Mouse (Mus musculus) heart, adult 2 months (tissue): Measurements from ENCODE around the gene E2f1. TPM values are rescaled to one million over a fixed set of nuclear protein-coding genes. Genes with fewer than 3 reads are reported as not detected.

Source experiments
- DNase-seq, 2 experiments: peaks; one replicate each; pipeline ENCODE4 v3.0.0; 2021
- H3K27ac ChIP-seq: fragments of 200-600 bp; 2 replicates; pipeline ENCODE4 v1.8.1; 2022
- H3K27me3 ChIP-seq: fragments of 200-500 bp; 2 replicates; pipeline ENCODE4 v1.6.1; 2012; ENCODE audit warnings: mild to moderate bottlenecking, low read length, inconsistent platforms, mixed read lengths; ENCODE audit not compliant: control insufficient read depth, insufficient read depth
- H3K36me3 ChIP-seq: fragments of 200-500 bp; 2 replicates; pipeline ENCODE4 v1.6.1; 2012; ENCODE audit warnings: low read length, inconsistent platforms; ENCODE audit not compliant: control insufficient read depth, insufficient read depth
- H3K4me1 ChIP-seq: fragments of 200-500 bp; 2 replicates; pipeline ENCODE4 v1.6.1; 2011; ENCODE audit warnings: low read length; ENCODE audit not compliant: control insufficient read depth, insufficient read depth
- H3K4me3 ChIP-seq: fragments of 200-600 bp; 2 replicates; pipeline ENCODE4 v1.8.1; 2022
- H3K79me2 ChIP-seq: fragments of 200-500 bp; replicated peaks from 2 replicates; pipeline ENCODE4 v1.6.1; 2012; ENCODE audit warnings: mild to moderate bottlenecking, inconsistent platforms, low read length, moderate library complexity, mixed read lengths; ENCODE audit not compliant: control insufficient read depth, insufficient read depth
- H3K9ac ChIP-seq: fragments of 200-500 bp; 2 replicates; pipeline ENCODE4 v1.6.1; 2012; ENCODE audit warnings: low read depth, mild to moderate bottlenecking, control low read depth, inconsistent platforms, low read length, mixed read lengths
- CTCF ChIP-seq: fragments of 200-600 bp; IDR thresholded peaks from 2 replicates; pipeline ENCODE4 v1.8.1; 2022; ENCODE audit warnings: antibody characterized with exemption, mild to moderate bottlenecking, moderate library complexity
- EP300 ChIP-seq: fragments of 200-500 bp; IDR thresholded peaks from 2 replicates; pipeline ENCODE4 v1.6.1; 2011; ENCODE audit warnings: low read depth, low read length, control low read depth; ENCODE audit not compliant: insufficient read depth
- POLR2A ChIP-seq: fragments of 200-500 bp; IDR thresholded peaks from 2 replicates; pipeline ENCODE4 v1.6.1; 2011; ENCODE audit warnings: mild to moderate bottlenecking, low read depth, low read length, control low read depth; ENCODE audit not compliant: insufficient read depth
- WGBS: fragments of 180-500 bp; shearing (Covaris S2); methylation state at CpG from one replicate; pipeline ENCODE4 v1.1.7; 2018; 5-methylcytosine and 5-hydroxymethylcytosine counted together
- intact Hi-C: fragments of 180-260 bp; cut with DNase I; formaldehyde crosslinking; loops from one replicate; pipeline ENCODE4 v1.15.1; 2025
- polyA plus RNA-seq: library from polyadenylated mRNA; depleted of rRNA; stranded (reverse); fragments of >200 nt; gene quantifications from 2 replicates; pipeline ENCODE4 v1.2.3, GENCODE M21; 2012; rRNA removed
- total RNA-seq, 2 experiments: library from RNA; stranded (reverse); gene quantifications; 2 replicates each; pipeline ENCODE4 v1.2.3; 2021

Gene E2f1
- total and polyA plus RNA-seq, 3 experiments, result 0.39 to 1.1 (median 0.70) TPM

DNA sequence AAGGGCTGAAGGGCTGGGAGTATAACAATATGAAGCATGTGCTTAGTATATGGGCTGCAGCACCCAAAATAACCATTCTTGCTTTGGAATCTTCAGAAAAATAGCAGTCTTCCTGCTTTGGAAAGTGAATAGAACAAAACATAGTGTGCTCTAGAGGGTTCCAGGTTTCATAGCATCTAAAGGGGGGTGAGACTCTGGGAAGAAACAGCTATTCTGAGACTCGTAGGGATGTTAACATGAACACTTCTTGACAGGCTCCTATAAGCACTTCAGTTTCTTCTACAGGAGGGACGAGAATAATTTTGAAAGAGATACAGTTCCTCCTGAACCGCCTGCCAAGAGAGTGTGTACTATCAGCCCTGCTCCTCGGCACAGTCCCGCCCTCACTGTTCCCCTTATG, 52.3 kb downstream of the E2f1 start:
- intact Hi-C loops, result loop anchor here (5.0 kb wide), 1 partner anchor 100 kb away; no protein-coding TSS in a partner anchor
- Histone ChIP-seq H3K27ac (no peak overlapping the region), H3K79me2 (no peaks in the 10 kb centered on the region), H3K4me3 (no peak overlapping the region), H3K36me3 (peaks cover 3% of the 10 kb centered on the region), H3K9ac (no peak overlapping the region), H3K4me1 (no peaks in the 10 kb centered on the region), H3K27me3 (no peaks in the 10 kb centered on the region)
- DNase-seq, result no peak
- 73% methylated on average over 5 of the region's 5 CpGs for WGBS
- no peak for TF ChIP-seq POLR2A
- no peak for TF ChIP-seq CTCF
- no peak for TF ChIP-seq EP300

DNA sequence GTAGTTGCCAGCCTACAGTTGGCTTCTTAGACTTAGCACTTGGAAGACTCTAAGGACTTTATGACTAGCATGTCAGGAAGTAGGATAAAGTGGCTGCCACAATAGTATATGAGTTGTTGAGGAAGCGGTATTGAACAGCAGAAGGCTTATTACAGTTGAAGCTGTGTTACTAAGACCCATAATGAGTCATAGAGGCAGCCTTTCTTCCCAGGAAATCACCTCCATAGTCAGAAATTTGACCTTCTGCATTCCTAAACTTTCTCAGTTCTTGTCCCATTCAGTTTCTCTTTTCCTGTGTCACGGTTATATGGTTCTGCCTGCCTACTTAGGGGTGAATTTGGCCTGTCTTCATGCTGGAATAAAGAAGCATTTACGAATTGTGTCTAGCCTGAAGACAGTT, 52.7 kb downstream of the E2f1 start:
- Histone ChIP-seq H3K4me1 (no peaks in the 10 kb centered on the region), H3K27me3 (no peaks in the 10 kb centered on the region), H3K79me2 (no peaks in the 10 kb centered on the region), H3K27ac (no peak overlapping the region), H3K4me3 (no peak overlapping the region), H3K9ac (no peak overlapping the region), H3K36me3 (peaks cover 3% of the 10 kb centered on the region)
- TF ChIP-seq POLR2A (no peak), CTCF (no peak), EP300 (no peak)
- no peak for DNase-seq
- intact Hi-C loops, result loop anchor here (5.0 kb wide), 1 partner anchor 100 kb away; no protein-coding TSS in a partner anchor
- WGBS, result 60% methylated on average over 3 of the region's 3 CpGs

DNA sequence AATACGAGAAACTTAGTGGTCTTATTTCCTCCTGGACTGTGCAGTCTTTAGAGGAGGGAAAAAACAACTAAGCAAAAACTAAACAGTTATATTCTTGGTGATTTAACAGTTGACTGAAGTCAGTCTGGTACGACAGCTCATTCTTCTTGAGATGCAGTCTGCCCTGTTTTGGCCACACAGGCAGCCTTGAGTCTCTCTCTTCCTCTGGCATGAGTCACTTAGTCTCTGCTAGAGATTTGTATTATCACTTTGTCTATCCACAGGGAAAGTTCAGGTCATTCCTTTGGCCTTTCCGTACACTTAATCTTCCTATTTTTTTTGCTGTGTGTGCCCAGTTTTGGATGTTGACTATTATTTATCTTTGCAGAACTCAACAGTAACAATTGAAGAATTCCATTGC, 59.6 kb downstream of the E2f1 start:
- Histone ChIP-seq H3K4me1 (peaks cover 3% of the 10 kb centered on the region; the same call in 1 of the 2 replicates), H3K27me3 (no peaks in the 10 kb centered on the region), H3K27ac (no peak overlapping the region), H3K9ac (no peak overlapping the region), H3K4me3 (no peak overlapping the region), H3K36me3 (peaks cover 4% of the 10 kb centered on the region; the same call in 1 of the 2 replicates), H3K79me2 (no peaks in the 10 kb centered on the region)
- DNase-seq, result no peak
- TF ChIP-seq POLR2A (no peak), CTCF (no peak), EP300 (no peak)
- intact Hi-C loops, result no loop called here
- WGBS, result 83% methylated on average over 3 of the region's 3 CpGs

Other genes with a start within 250 kb of the E2f1 start
- 10 to 100 TPM; 20.1 to 20.2 TPM for gene Cdk5rap1, start 196.9 kb downstream of the E2f1 start, total RNA-seq
- gene Cdk5rap1, start 196.9 kb downstream of the E2f1 start, polyA plus RNA-seq, result 10.5 and 21.1 TPM in 2 replicates
- 10 to 100 TPM; 73.6 to 95.0 TPM for gene Snta1, start 161.8 kb downstream of the E2f1 start, total RNA-seq
- gene Snta1, start 161.8 kb downstream of the E2f1 start, polyA plus RNA-seq, result 64.8 and 66.0 TPM in 2 replicates
- gene Cbfa2t2, start 133.4 kb downstream of the E2f1 start, total RNA-seq, result 10 to 100 TPM; 15.6 to 17.3 TPM
- gene Cbfa2t2, start 133.4 kb downstream of the E2f1 start, polyA plus RNA-seq, result 7.8 and 14.4 TPM in 2 replicates
- not detected for gene 1700003F12Rik, start 22.8 kb downstream of the E2f1 start, total RNA-seq
- gene 1700003F12Rik, start 22.8 kb downstream of the E2f1 start, polyA plus RNA-seq, result 0.39 TPM in 1 of 2 replicates, not detected in the other
- gene Actl10, start 18.1 kb downstream of the E2f1 start, total RNA-seq, result not detected
- gene Actl10, start 18.1 kb downstream of the E2f1 start, polyA plus RNA-seq, result not detected in 2 replicates
- under 1 TPM; 0.20 to 0.23 TPM for gene Necab3, start 11.0 kb downstream of the E2f1 start, total RNA-seq
- gene Necab3, start 11.0 kb downstream of the E2f1 start, polyA plus RNA-seq, result 0.90 and 1.7 TPM in 2 replicates
- 10 to 100 TPM; 20.9 to 21.5 TPM for gene Pxmp4, start 33.8 kb upstream of the E2f1 start, total RNA-seq
- gene Pxmp4, start 33.8 kb upstream of the E2f1 start, polyA plus RNA-seq, result 47.2 and 49.9 TPM in 2 replicates
- 1 to 10 TPM; 2.7 to 3.1 TPM for gene Zfp341, start 43.4 kb upstream of the E2f1 start, total RNA-seq
- gene Zfp341, start 43.4 kb upstream of the E2f1 start, polyA plus RNA-seq, result 4.0 and 4.9 TPM in 2 replicates
- not detected for gene 4930519P11Rik, start 43.5 kb upstream of the E2f1 start, total RNA-seq
- 0.57 TPM in 1 of 2 replicates, not detected in the other for gene 4930519P11Rik, start 43.5 kb upstream of the E2f1 start, polyA plus RNA-seq
- 100 to 1,000 TPM; 106 to 124 TPM for gene Chmp4b, start 81.8 kb upstream of the E2f1 start, total RNA-seq
- gene Chmp4b, start 81.8 kb upstream of the E2f1 start, polyA plus RNA-seq, result 64.4 and 89.4 TPM in 2 replicates
- gene Gm14214, start 200.1 kb upstream of the E2f1 start, total RNA-seq, result not detected
- gene Gm14214, start 200.1 kb upstream of the E2f1 start, polyA plus RNA-seq, result not detected in 2 replicates
- 10 to 100 TPM; 83.4 to 92.7 TPM for gene Raly, start 221.2 kb upstream of the E2f1 start, total RNA-seq
- gene Raly, start 221.2 kb upstream of the E2f1 start, polyA plus RNA-seq, result 89.8 and 112 TPM in 2 replicates
- gene a, start 221.5 kb upstream of the E2f1 start, total RNA-seq, result not detected
- gene a, start 221.5 kb upstream of the E2f1 start, polyA plus RNA-seq, result not detected in 2 replicates